Mouse (Mus musculus) MEL (cell line): ENCODE data around the gene Wiz. TPM values are rescaled to one million over a fixed set of nuclear protein-coding genes. Genes with fewer than 3 reads are reported as not detected.

Experiments used
- DNase-seq: peaks from one replicate; pipeline ENCODE4 v3.0.0; 2011; ENCODE audit warnings: low read depth, low spot score
- H3K27ac ChIP-seq: 2 replicates; pipeline ENCODE4 v1.5.1; 2012; ENCODE audit warnings: low read depth, mild to moderate bottlenecking, control low read depth, low read length, moderate library complexity; ENCODE audit not compliant: control insufficient read depth
- H3K27me3 ChIP-seq, 2 experiments: fragments of 150-350 bp in 1 of 2; sonication (generic) in 1 of 2; 2 replicates each; pipeline ENCODE4 v1.6.1; 2012; ENCODE audit warnings: low read length in 2 of 2, mild to moderate bottlenecking in 2 of 2, improper control_type of control experiment in 1 of 2, moderate library complexity in 1 of 2; ENCODE audit not compliant: insufficient read depth in 2 of 2, control insufficient read depth in 1 of 2
- H3K36me3 ChIP-seq, 2 experiments: 2 replicates each; pipeline ENCODE4 v1.6.1; 2012 to 2014; ENCODE audit warnings: low read length in 2 of 2, improper control_type of control experiment in 1 of 2, inconsistent platforms in 1 of 2, mild to moderate bottlenecking in 1 of 2; ENCODE audit not compliant: insufficient read depth in 2 of 2, control insufficient read depth in 1 of 2
- H3K4me1 ChIP-seq, 2 experiments: fragments of 150-350 bp in 1 of 2; sonication (generic) in 1 of 2; 2 replicates each; pipeline ENCODE4 v1.6.1; 2012; ENCODE audit warnings: low read length in 2 of 2, improper control_type of control experiment in 1 of 2, mild to moderate bottlenecking in 1 of 2; ENCODE audit not compliant: insufficient read depth in 2 of 2, control insufficient read depth in 1 of 2
- H3K4me3 ChIP-seq, 2 experiments: fragments of 150-350 bp in 1 of 2; sonication (generic) in 1 of 2; 2 replicates each; pipeline ENCODE4 v1.5.1; 2012; ENCODE audit warnings: low read depth in 2 of 2, low read length in 2 of 2, mild to moderate bottlenecking in 2 of 2, moderate library complexity in 2 of 2, control low read depth in 1 of 2, improper control_type of control experiment in 1 of 2; ENCODE audit not compliant: control insufficient read depth in 1 of 2, insufficient read depth in 1 of 2
- H3K79me2 ChIP-seq: 2 replicates; pipeline ENCODE4 v1.6.1; 2012; ENCODE audit warnings: mild to moderate bottlenecking, low read length, moderate library complexity; ENCODE audit not compliant: control insufficient read depth, poor library complexity, insufficient read depth
- H3K9ac ChIP-seq: 2 replicates; pipeline ENCODE4 v1.6.1; 2012; ENCODE audit warnings: low read depth, mild to moderate bottlenecking, control low read depth, low read length, moderate library complexity; ENCODE audit not compliant: control insufficient read depth, poor library complexity, severe bottlenecking
- H3K9me3 ChIP-seq: fragments of 150-350 bp; sonication (generic); replicated peaks from 2 replicates; pipeline ENCODE4 v1.6.1; 2012; ENCODE audit warnings: mild to moderate bottlenecking, low read length, improper control_type of control experiment, moderate library complexity; ENCODE audit not compliant: insufficient read depth
- BHLHE40 ChIP-seq: IDR thresholded peaks from 2 replicates; pipeline ENCODE4 v1.6.1; 2012; ENCODE audit warnings: low read depth, mild to moderate bottlenecking, inconsistent platforms, low read length, improper control_type of control experiment, borderline replicate concordance
- CHD2 ChIP-seq: IDR thresholded peaks from 2 replicates; pipeline ENCODE4 v1.6.1; 2011; ENCODE audit warnings: low read length, improper control_type of control experiment
- CTCF ChIP-seq, 3 experiments: IDR thresholded peaks in 2 of 3; conservative IDR thresholded peaks in 1 of 3; 2 replicates each; pipeline ENCODE4 v1.5.1; 2011 to 2012; ENCODE audit warnings: low read length in 3 of 3, low read depth in 2 of 3, mild to moderate bottlenecking in 2 of 3, improper control_type of control experiment in 1 of 3, inconsistent platforms in 1 of 3, mixed read lengths in 1 of 3, moderate library complexity in 1 of 3; ENCODE audit not compliant: control insufficient read depth in 1 of 3, insufficient read depth in 1 of 3, poor library complexity in 1 of 3, severe bottlenecking in 1 of 3
- E2F4 ChIP-seq: IDR thresholded peaks from 2 replicates; pipeline ENCODE4 v1.6.1; 2011; ENCODE audit warnings: low read depth, low read length, improper control_type of control experiment, borderline replicate concordance
- EP300 ChIP-seq, 2 experiments: IDR thresholded peaks; 2 replicates each; pipeline ENCODE4 v1.6.1; 2011; ENCODE audit warnings: improper control_type of control experiment in 2 of 2, low read length in 2 of 2, low read depth in 1 of 2, mild to moderate bottlenecking in 1 of 2
- ETS1 ChIP-seq: IDR thresholded peaks from 2 replicates; pipeline ENCODE4 v1.6.1; 2012; ENCODE audit warnings: low read depth, mild to moderate bottlenecking, inconsistent platforms, low read length, improper control_type of control experiment, moderate library complexity
- GABPA ChIP-seq: IDR thresholded peaks from 2 replicates; pipeline ENCODE4 v1.6.1; 2012; ENCODE audit warnings: low read depth, mild to moderate bottlenecking, inconsistent platforms, low read length, improper control_type of control experiment, moderate library complexity
- GATA1 ChIP-seq: IDR thresholded peaks from 2 replicates; pipeline ENCODE4 v1.6.1; 2011; ENCODE audit warnings: low read depth, low read length, improper control_type of control experiment
- JUND ChIP-seq: IDR thresholded peaks from 2 replicates; pipeline ENCODE4 v1.6.1; 2011; ENCODE audit warnings: low read depth, mild to moderate bottlenecking, improper control_type of control experiment, low read length
- KAT2A ChIP-seq: conservative IDR thresholded peaks from 2 replicates; pipeline ENCODE4 v1.6.1; 2012; ENCODE audit warnings: low read depth, low read length, improper control_type of control experiment, inconsistent platforms
- MAFK ChIP-seq: IDR thresholded peaks from 2 replicates; pipeline ENCODE4 v1.6.1; 2011; ENCODE audit warnings: low read depth, mild to moderate bottlenecking, low read length, improper control_type of control experiment, borderline replicate concordance
- MAX ChIP-seq: IDR thresholded peaks from 2 replicates; pipeline ENCODE4 v1.6.1; 2011; ENCODE audit warnings: low read length, improper control_type of control experiment
- MAZ ChIP-seq: IDR thresholded peaks from 2 replicates; pipeline ENCODE4 v1.6.1; 2012; ENCODE audit warnings: low read depth, mild to moderate bottlenecking, inconsistent platforms, low read length, improper control_type of control experiment
- MEF2A ChIP-seq: IDR thresholded peaks from 2 replicates; pipeline ENCODE4 v1.6.1; 2014; ENCODE audit warnings: low read depth, mild to moderate bottlenecking, inconsistent platforms, low read length, improper control_type of control experiment; ENCODE audit not compliant: poor library complexity, insufficient replicate concordance, severe bottlenecking; ENCODE audit errors: extremely low read depth
- MXI1 ChIP-seq: IDR thresholded peaks from 2 replicates; pipeline ENCODE4 v1.6.1; 2011; ENCODE audit warnings: mild to moderate bottlenecking, low read depth, low read length, improper control_type of control experiment
- MYB ChIP-seq: IDR thresholded peaks from 2 replicates; pipeline ENCODE4 v1.6.1; 2011; ENCODE audit warnings: mild to moderate bottlenecking, low read depth, low read length, improper control_type of control experiment
- MYC ChIP-seq: IDR thresholded peaks from 2 replicates; pipeline ENCODE4 v1.6.1; 2011; ENCODE audit warnings: low read depth, mild to moderate bottlenecking, low read length, improper control_type of control experiment, moderate library complexity
- NELFE ChIP-seq: IDR thresholded peaks from 2 replicates; pipeline ENCODE4 v1.6.1; 2011; ENCODE audit warnings: low read depth, low read length, improper control_type of control experiment
- POLR2A ChIP-seq, 2 experiments: IDR thresholded peaks; 2 replicates each; pipeline ENCODE4 v1.6.1; 2011 to 2012; ENCODE audit warnings: low read length in 2 of 2, mild to moderate bottlenecking in 2 of 2, control low read depth in 1 of 2, improper control_type of control experiment in 1 of 2, low read depth in 1 of 2, moderate library complexity in 1 of 2; ENCODE audit not compliant: control insufficient read depth in 1 of 2, insufficient read depth in 1 of 2, poor library complexity in 1 of 2
- POLR2AphosphoS5 ChIP-seq: IDR thresholded peaks from 2 replicates; pipeline ENCODE4 v1.6.1; 2012; ENCODE audit warnings: low read depth, borderline replicate concordance, mild to moderate bottlenecking, inconsistent platforms, low read length, moderate library complexity, mixed read lengths
- RCOR1 ChIP-seq: IDR thresholded peaks from 2 replicates; pipeline ENCODE4 v1.6.1; 2012; ENCODE audit warnings: low read depth, mild to moderate bottlenecking, inconsistent platforms, low read length, improper control_type of control experiment
- SIN3A ChIP-seq: IDR thresholded peaks from 2 replicates; pipeline ENCODE4 v1.6.1; 2012; ENCODE audit warnings: low read length, improper control_type of control experiment, inconsistent platforms
- TAL1 ChIP-seq: IDR thresholded peaks from 2 replicates; pipeline ENCODE4 v1.6.1; 2012; ENCODE audit warnings: mild to moderate bottlenecking, inconsistent platforms, low read length, moderate library complexity, mixed read lengths
- TBP ChIP-seq: IDR thresholded peaks from 2 replicates; pipeline ENCODE4 v1.8.0; 2011; ENCODE audit warnings: low read depth, low read length, improper control_type of control experiment
- TCF12 ChIP-seq: IDR thresholded peaks from 2 replicates; pipeline ENCODE4 v1.6.1; 2014; ENCODE audit warnings: low read depth, mild to moderate bottlenecking, inconsistent platforms, low read length, improper control_type of control experiment, moderate library complexity
- UBTF ChIP-seq: IDR thresholded peaks from 2 replicates; pipeline ENCODE4 v1.6.1; 2012; ENCODE audit warnings: low read depth, mild to moderate bottlenecking, inconsistent platforms, low read length, improper control_type of control experiment, moderate library complexity, borderline replicate concordance; ENCODE audit not compliant: insufficient read depth
- USF1 ChIP-seq: IDR thresholded peaks from 2 replicates; pipeline ENCODE4 v1.6.1; 2014; ENCODE audit warnings: low read depth, mild to moderate bottlenecking, inconsistent platforms, low read length, improper control_type of control experiment, moderate library complexity
- USF2 ChIP-seq, 2 experiments: IDR thresholded peaks; 2 replicates each; pipeline ENCODE4 v1.6.1; 2011 to 2012; ENCODE audit warnings: improper control_type of control experiment in 2 of 2, low read length in 2 of 2, borderline replicate concordance in 1 of 2, inconsistent platforms in 1 of 2, low read depth in 1 of 2, mild to moderate bottlenecking in 1 of 2; ENCODE audit not compliant: insufficient read depth in 1 of 2
- ZC3H11A ChIP-seq: IDR thresholded peaks from 2 replicates; pipeline ENCODE4 v1.6.1; 2012; ENCODE audit warnings: low read depth, mild to moderate bottlenecking, inconsistent platforms, low read length, improper control_type of control experiment
- ZMIZ1 ChIP-seq: IDR thresholded peaks from 2 replicates; pipeline ENCODE4 v1.6.1; 2012; ENCODE audit warnings: low read depth, mild to moderate bottlenecking, inconsistent platforms, low read length, improper control_type of control experiment, moderate library complexity
- polyA plus RNA-seq, 2 experiments: library from polyadenylated mRNA; stranded (reverse) in 1 of 2; unstranded in 1 of 2; fragments of >175 nt in 1 of 2; fragments of >200 nt in 1 of 2; gene quantifications; 2 replicates each; pipeline versions ENCODE4 v1.2.1 to v1.2.4; 2012; ENCODE audit warnings: low replicate concordance in 2 of 2, low read depth in 1 of 2; ENCODE audit not compliant: insufficient read length in 2 of 2, insufficient read depth in 1 of 2, missing spikeins in 1 of 2
- total RNA-seq: library from RNA; depleted of rRNA; stranded (reverse); fragments of 300-350 nt; gene quantifications from 2 replicates; pipeline ENCODE4 v1.2.3, GENCODE M21; 2012

The Wiz gene
- total and polyA plus RNA-seq, 3 experiments, result 4.4 to 44.1 TPM; not detected in 1

DNA sequence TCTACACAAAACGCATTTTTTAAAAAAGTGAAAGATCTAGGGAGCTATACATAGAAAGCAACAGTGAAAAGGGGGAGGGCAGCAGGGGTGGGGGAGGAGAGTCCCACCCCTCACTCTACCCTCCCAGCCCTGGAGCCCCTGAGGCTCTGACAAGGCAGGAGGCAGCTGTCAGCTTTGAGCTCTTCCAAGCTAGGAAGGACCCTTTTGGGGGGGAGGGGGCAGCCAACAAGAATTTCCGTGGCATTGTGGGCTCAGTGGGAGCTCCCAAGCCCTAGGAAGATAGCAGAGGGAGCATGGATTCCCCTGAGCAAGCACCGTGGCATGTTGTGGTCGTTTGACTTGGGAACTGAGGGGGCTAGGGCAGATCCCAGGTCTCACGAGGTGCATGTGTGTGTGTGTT, 35.0 kb downstream of the Wiz start:
- DNase-seq, result no peak
- no peak overlapping the region for H3K9ac ChIP-seq
- no peaks in the 10 kb centered on the region for H3K9me3 ChIP-seq
- TF ChIP-seq NELFE (no peak), GABPA (no peak), BHLHE40 (no peak), MYB (no peak), CHD2 (no peak), MXI1 (no peak), MEF2A (no peak), ZMIZ1 (no peak), GATA1 (no peak), ETS1 (no peak), TAL1 (no peak), E2F4 (no peak), POLR2AphosphoS5 (no peak), EP300 (IDR thresholded peaks at IDR 0.05; ENCODE audit: low read depth in 1 of 2, low read length in 2 of 2) (no peak), MAZ (no peak), RCOR1 (no peak), TCF12 (no peak), MAFK (no peak), MAX (no peak)
- H3K27ac ChIP-seq, result no peak overlapping the region
- H3K36me3 ChIP-seq, result peaks cover 2 to 4% of the 10 kb centered on the region in 2 experiments; a peak in 3 of 4 replicates
- H3K4me3 ChIP-seq, result no peak overlapping the region
- no peaks in the 10 kb centered on the region for H3K27me3 ChIP-seq
- peaks cover 7% of the 10 kb centered on the region for H3K79me2 ChIP-seq
- peaks cover 1 to 6% of the 10 kb centered on the region in 2 experiments; a peak in 3 of 4 replicates for H3K4me1 ChIP-seq

- no peaks in the 10 kb centered on the region for H3K9me3 ChIP-seq
- no peak overlapping the region for H3K9ac ChIP-seq
- H3K27ac ChIP-seq, result no peak overlapping the region
- no peaks in the 10 kb centered on the region for H3K27me3 ChIP-seq
- no peak for DNase-seq
- TF ChIP-seq MYC, result no peak
- TF ChIP-seq TAL1, result no peak
- TF ChIP-seq CTCF (IDR thresholded peaks at IDR 0.05 in 2 of 3, conservative IDR thresholded peaks at IDR 0.05 in 1 of 3; ENCODE audit: control insufficient read depth in 1 of 3, insufficient read depth in 1 of 3, low read depth in 2 of 3, low read length in 3 of 3, poor library complexity in 1 of 3, severe bottlenecking in 1 of 3), result no peak
- TF ChIP-seq USF2 (IDR thresholded peaks at IDR 0.05; ENCODE audit: borderline replicate concordance in 1 of 2, insufficient read depth in 1 of 2, low read depth in 1 of 2, low read length in 2 of 2), result no peak
- TF ChIP-seq GATA1, result no peak
- no peak for TF ChIP-seq SIN3A
- TF ChIP-seq KAT2A, result no peak
- TF ChIP-seq UBTF, result no peak
- no peak for TF ChIP-seq USF1
- no peak for TF ChIP-seq TBP
- no peak for TF ChIP-seq MEF2A
- no peak for TF ChIP-seq ZC3H11A
- no peak for TF ChIP-seq JUND
- TF ChIP-seq POLR2A (IDR thresholded peaks at IDR 0.05; ENCODE audit: control insufficient read depth in 1 of 2, insufficient read depth in 1 of 2, low read depth in 1 of 2, low read length in 2 of 2, poor library complexity in 1 of 2), result no peak
- TF ChIP-seq E2F4, result no peak
- no peak for TF ChIP-seq EP300 (IDR thresholded peaks at IDR 0.05; ENCODE audit: low read depth in 1 of 2, low read length in 2 of 2)
- TF ChIP-seq TCF12, result no peak
- TF ChIP-seq ZMIZ1, result no peak
- peaks cover 4 to 8% of the 10 kb centered on the region in 2 experiments; a peak in 3 of 4 replicates for H3K4me1 ChIP-seq
- H3K36me3 ChIP-seq, result peaks cover 2 to 7% of the 10 kb centered on the region in 2 experiments
- H3K4me3 ChIP-seq, result no peak overlapping the region
- H3K79me2 ChIP-seq, result peaks cover 9% of the 10 kb centered on the region
Measured at GRCm38 (mm10) chr17:32353696-32354095, 35.5 kb downstream of the Wiz start.
